10 mouse cellular contexts compared by ENCODE assay signal in genomic region chr7:112120861-112121810, GRCm38 (mm10). TPM values are rescaled to one million over a fixed set of nuclear protein-coding genes. Genes with fewer than 3 reads are reported as not detected.
DNase-seq lines count a peak whose midpoint lies in the region; ATAC-seq and TF ChIP-seq lines count a peak whose summit lies in the region.
"Had no signal": no experiment of that assay in that cellular context is flagged by ENCODE, and none has a peak within 500 bp of the region (broad histone marks: within the 10 kb centered on the region; RNA-seq: fewer than 3 reads in every experiment).

No protein-coding gene starts in this region.

- H3K4me2 ChIP-seq in heart, embryonic 13.5 days = no peak overlapping the region
- no peak overlapping the region for H3K4me2 ChIP-seq in heart, embryonic 12.5 days

- H3K27me3 ChIP-seq in heart, embryonic 13.5 days (replicated peaks) = no peaks in the 10 kb centered on the region
- H3K27me3 ChIP-seq in heart, embryonic 12.5 days (replicated peaks) = no peaks in the 10 kb centered on the region
- H3K27me3 ChIP-seq in kidney, adult 2 months (replicated peaks; ENCODE audit: control insufficient read depth, insufficient read depth, low read length) = no peaks in the 10 kb centered on the region

- 0 out of 2 replicates have a peak overlapping the region, but pooled peaks have one; percentile 3 for H3K27ac ChIP-seq in heart, embryonic 13.5 days (replicated peaks)
- no peak overlapping the region for H3K27ac ChIP-seq in heart, embryonic 12.5 days (ENCODE audit: poor library complexity, severe bottlenecking)
- H3K27ac ChIP-seq in kidney, adult 2 months (ENCODE audit: insufficient read depth, low read depth, low read length) = no peak overlapping the region

- peaks cover 38% of the 10 kb centered on the region for H3K4me1 ChIP-seq in heart, embryonic 13.5 days
- H3K4me1 ChIP-seq in heart, embryonic 12.5 days (replicated peaks) = peaks cover 41% of the 10 kb centered on the region
- no peaks in the 10 kb centered on the region for H3K4me1 ChIP-seq in kidney, adult 2 months (ENCODE audit: control insufficient read depth, insufficient read depth, low read length)

- peak; percentile 68 for DNase-seq in Muller cell, postnatal 12 days (ENCODE audit: inconsistent ontology term)
- DNase-seq in cerebellum, adult 11 months = peak; percentile 61
- DNase-seq in kidney, adult 2 months = peak; percentile 70
- no peak for DNase-seq in frontal cortex, adult 2 months (ENCODE audit: extremely low spot score in 1 of 2, low spot score in 1 of 2)
- no peak for DNase-seq in left cerebral cortex, adult 18-20 months (ENCODE audit: low spot score in 2 of 2)

- no peak overlapping the region for H3K9ac ChIP-seq in heart, embryonic 13.5 days
- H3K9ac ChIP-seq in heart, embryonic 12.5 days = no peak overlapping the region

- no peak for ATAC-seq in heart, embryonic 13.5 days (ENCODE audit: extremely low read depth, insufficient number of reproducible peaks, low FRiP score, low TSS enrichment)
- ATAC-seq in heart, embryonic 12.5 days (ENCODE audit: insufficient number of reproducible peaks, low FRiP score) = no peak
- no peak for ATAC-seq in megakaryocyte progenitor cell, adult 5-6 weeks (replicated peaks; ENCODE audit: poor library complexity)

- no peak overlapping the region for H3K4me3 ChIP-seq in heart, embryonic 13.5 days
- H3K4me3 ChIP-seq in heart, embryonic 12.5 days = no peak overlapping the region
- H3K4me3 ChIP-seq in kidney, adult 2 months (ENCODE audit: insufficient read depth, low read depth, low read length) = no peak overlapping the region
- H3K4me3 ChIP-seq: megakaryocyte, embryonic 14.5 days had no signal

- no peak for TF ChIP-seq POLR2A in kidney, adult 2 months (IDR thresholded peaks at IDR 0.05; ENCODE audit: low read depth, low read length)

- peaks cover 36% of the 10 kb centered on the region for H3K36me3 ChIP-seq in heart, embryonic 13.5 days
- H3K36me3 ChIP-seq in heart, embryonic 12.5 days = peaks cover 33% of the 10 kb centered on the region
- no peaks in the 10 kb centered on the region for H3K36me3 ChIP-seq in kidney, adult 2 months (ENCODE audit: control insufficient read depth, insufficient read depth, low read length)

- 61% methylated on average over 11 of the region's 11 CpGs for WGBS in heart, embryonic 13.5 days
- WGBS in heart, embryonic 12.5 days = 63% methylated on average over 11 of the region's 11 CpGs
- 68% methylated on average over 11 of the region's 11 CpGs for WGBS in kidney, adult 2 months

- no peaks in the 10 kb centered on the region for H3K9me3 ChIP-seq in heart, embryonic 13.5 days
- H3K9me3 ChIP-seq in heart, embryonic 12.5 days (replicated peaks) = peaks cover 3% of the 10 kb centered on the region; the same call in 1 of the 2 replicates

- no peak for TF ChIP-seq CTCF in kidney, adult 2 months (conservative IDR thresholded peaks at IDR 0.05; ENCODE audit: insufficient read depth, insufficient read length, low read depth, low read length)

RNA-seq across cellular contexts. Expression of gene Dkk3, which starts 37.7 kb away (rescaled TPM):
- 74.7 and 91.0 TPM in 2 replicates for polyA plus RNA-seq in heart, embryonic 13.5 days (2015; fragmentation: Nextera tagmentation; extraction: Ambion mirVana)
- polyA plus RNA-seq in heart, embryonic 12.5 days (2016; fragmentation: Nextera tagmentation; extraction: Ambion mirVana) = 91.4 and 96.7 TPM in 2 replicates
- polyA plus RNA-seq in kidney, adult 2 months (2012; rRNA removed) = 16.5 and 16.8 TPM in 2 replicates
- 95.3 and 106 TPM in 2 replicates for polyA plus RNA-seq in frontal cortex, adult 2 months (2012; rRNA removed)
- 0.07 TPM in 1 of 2 replicates, not detected in the other for total RNA-seq in megakaryocyte progenitor cell, adult 5-6 weeks (2015)
- not detected in 2 replicates for total RNA-seq in megakaryocyte progenitor cell, adult 5-6 weeks (2017)
- total RNA-seq in left cerebral cortex, adult 18-20 months (2021) = 100 to 1,000 TPM; 209 to 215 TPM
- total RNA-seq: hematopoietic stem cell, adult 5-6 weeks had no signal

Comparison
In these comparisons a context has a peak if more than half of its experiments do, and no peak if none do; other contexts are left out.
1. DNase-seq: peak in Muller cell, postnatal 12 days (single experiment), cerebellum, adult 11 months (single experiment) and kidney, adult 2 months (single experiment); none in frontal cortex, adult 2 months (0 of 2) and left cerebral cortex, adult 18-20 months (0 of 2).